In genomic region chrX:123102806-123103205, GRCm38 (mm10) we compare ENCODE assay signal across 8 mouse cellular contexts. TPM values are rescaled to one million over a fixed set of nuclear protein-coding genes. Genes with fewer than 3 reads are reported as not detected.
A peak's percentile ranks its signal among the peaks of the same experiment; 100 is the strongest.
DNase-seq lines count a peak whose midpoint lies in the region; ATAC-seq and TF ChIP-seq lines count a peak whose summit lies in the region.
"Not testable (repeated sequence)": the region's sequence is repeated elsewhere in the genome, so short reads cannot be mapped to it uniquely, and the experiment has no call there.

No protein-coding gene starts in this region.

- TF ChIP-seq POLR2A in small intestine, adult 2 months (IDR thresholded peaks at IDR 0.05; ENCODE audit: low read depth, low read length): not testable (repeated sequence)

- H3K9me3 ChIP-seq in embryonic facial prominence, embryonic 10.5 days; forebrain, postnatal 0 days (ENCODE audit: low read length); hindbrain, embryonic 13.5 days; liver, embryonic 14.5 days (ENCODE audit: control insufficient read depth, low read length); midbrain, embryonic 11.5 days (ENCODE audit: control insufficient read depth, low read length): not testable (repeated sequence)

- peak; percentile 52 for DNase-seq in R1 (ENCODE audit: low read depth, low spot score)
- not testable (repeated sequence) for DNase-seq in embryonic facial prominence, embryonic 10.5 days (ENCODE audit: low spot score); liver, embryonic 14.5 days (ENCODE audit: low read depth in 3 of 3, low spot score in 3 of 3); midbrain, embryonic 11.5 days (ENCODE audit: low spot score, missing footprints)
- DNase-seq in forebrain, postnatal 0 days: peak; percentile 63
- peak; percentile 4 for DNase-seq in layer of hippocampus, adult 11-12 months (ENCODE audit: low spot score)

- ATAC-seq in forebrain, postnatal 0 days: peak; percentile 38; the same call in 1 of the 2 replicates
- peak; percentile 37 for ATAC-seq in hindbrain, embryonic 13.5 days (ENCODE audit: low FRiP score)
- not testable (repeated sequence) for ATAC-seq in liver, embryonic 14.5 days (ENCODE audit: insufficient read depth)
- peak; percentile 28; the same call in 1 of the 2 replicates for ATAC-seq in midbrain, embryonic 11.5 days (ENCODE audit: low FRiP score)

- peak overlapping the region; percentile 46 for H3K4me2 ChIP-seq in forebrain, postnatal 0 days (ENCODE audit: low read depth)
- H3K4me2 ChIP-seq in hindbrain, embryonic 13.5 days: peak overlapping the region; percentile 48
- peak overlapping the region; percentile 58 for H3K4me2 ChIP-seq in liver, embryonic 14.5 days (ENCODE audit: low read depth)
- peak overlapping the region; percentile 41 for H3K4me2 ChIP-seq in midbrain, embryonic 11.5 days

- not testable (repeated sequence) for H3K4me1 ChIP-seq in embryonic facial prominence, embryonic 10.5 days; forebrain, postnatal 0 days (ENCODE audit: insufficient read depth); hindbrain, embryonic 13.5 days (replicated peaks); liver, embryonic 14.5 days (replicated peaks; ENCODE audit: control insufficient read depth in 2 of 2, insufficient read depth in 2 of 2, low read length in 1 of 2); midbrain, embryonic 11.5 days (ENCODE audit: control insufficient read depth, insufficient read depth, low read length); small intestine, adult 2 months (ENCODE audit: control insufficient read depth, insufficient read depth, insufficient read length, low read length)

- H3K4me3 ChIP-seq in embryonic facial prominence, embryonic 10.5 days: peak overlapping the region; percentile 63
- H3K4me3 ChIP-seq in forebrain, postnatal 0 days (ENCODE audit: low read depth, low read length): peak overlapping the region; percentile 53
- peak overlapping the region; percentile 56 for H3K4me3 ChIP-seq in hindbrain, embryonic 13.5 days
- peak overlapping the region; percentile 66 for H3K4me3 ChIP-seq in liver, embryonic 14.5 days (ENCODE audit: insufficient read depth in 1 of 2, low read depth in 2 of 2, low read length in 2 of 2)
- H3K4me3 ChIP-seq in midbrain, embryonic 11.5 days (ENCODE audit: low read depth, low read length): peak overlapping the region; percentile 48
- H3K4me3 ChIP-seq in small intestine, adult 2 months (ENCODE audit: low read depth, low read length): peak overlapping the region; percentile 80

- H3K27ac ChIP-seq in embryonic facial prominence, embryonic 10.5 days (replicated peaks): peak overlapping the region; percentile 89
- H3K27ac ChIP-seq in forebrain, postnatal 0 days (ENCODE audit: low read depth, low read length): peak overlapping the region; percentile 91
- peak overlapping the region; percentile 96 for H3K27ac ChIP-seq in hindbrain, embryonic 13.5 days
- H3K27ac ChIP-seq in liver, embryonic 14.5 days: not testable (repeated sequence)
- peak overlapping the region; percentile 95 for H3K27ac ChIP-seq in midbrain, embryonic 11.5 days (ENCODE audit: low read depth, low read length)
- peak overlapping the region; percentile 62; the same call in 1 of the 2 replicates for H3K27ac ChIP-seq in small intestine, adult 2 months (ENCODE audit: insufficient read depth, low read depth, low read length)

- H3K9ac ChIP-seq in forebrain, postnatal 0 days: peak overlapping the region; percentile 70
- peak overlapping the region; percentile 77 for H3K9ac ChIP-seq in hindbrain, embryonic 13.5 days
- 0 out of 2 replicates have a peak overlapping the region, but pooled peaks have one; percentile 34 for H3K9ac ChIP-seq in liver, embryonic 14.5 days (replicated peaks)
- peak overlapping the region; percentile 72 for H3K9ac ChIP-seq in midbrain, embryonic 11.5 days (ENCODE audit: low read length)

- H3K36me3 ChIP-seq in embryonic facial prominence, embryonic 10.5 days (replicated peaks); forebrain, postnatal 0 days (ENCODE audit: insufficient read depth); hindbrain, embryonic 13.5 days; liver, embryonic 14.5 days (replicated peaks; ENCODE audit: control insufficient read depth, insufficient read depth, low read depth); midbrain, embryonic 11.5 days (ENCODE audit: control insufficient read depth, insufficient read depth, low read length); small intestine, adult 2 months (ENCODE audit: control insufficient read depth, insufficient read depth, low read length): not testable (repeated sequence)

- not testable (repeated sequence) for TF ChIP-seq EP300 in liver, embryonic 14.5 days (IDR thresholded peaks at IDR 0.05; ENCODE audit: low read depth)

- TF ChIP-seq CTCF in forebrain, postnatal 0 days (IDR thresholded peaks at IDR 0.05; ENCODE audit: low read depth); liver, embryonic 14.5 days (IDR thresholded peaks at IDR 0.05; ENCODE audit: low read depth); small intestine, adult 2 months (IDR thresholded peaks at IDR 0.05; ENCODE audit: extremely low read depth, insufficient read length, insufficient replicate concordance, low read depth, low read length): not testable (repeated sequence)

- H3K27me3 ChIP-seq in embryonic facial prominence, embryonic 10.5 days (replicated peaks; ENCODE audit: low read depth, poor library complexity, severe bottlenecking); forebrain, postnatal 0 days (ENCODE audit: insufficient read depth, low read length); hindbrain, embryonic 13.5 days; liver, embryonic 14.5 days (ENCODE audit: control insufficient read depth, insufficient read depth, low read length); midbrain, embryonic 11.5 days (ENCODE audit: control insufficient read depth, insufficient read depth, low read length); small intestine, adult 2 months (ENCODE audit: control insufficient read depth, insufficient read depth, low read length): not testable (repeated sequence)

- WGBS in embryonic facial prominence, embryonic 10.5 days: 16% methylated on average over 5 of the region's 5 CpGs
- 18% methylated on average over 5 of the region's 5 CpGs for WGBS in forebrain, postnatal 0 days
- WGBS in hindbrain, embryonic 13.5 days: 8% methylated on average over 5 of the region's 5 CpGs
- WGBS in liver, embryonic 14.5 days (ENCODE audit: insufficient replicate concordance): 19% methylated on average over 5 of the region's 5 CpGs
- 18% methylated on average over 5 of the region's 5 CpGs for WGBS in midbrain, embryonic 11.5 days
- 21% methylated on average over 5 of the region's 5 CpGs for WGBS in small intestine, adult 2 months

RNA-seq across cellular contexts. Expression of gene Cldn34c1, which starts 0.5 kb away (rescaled TPM):
- polyA plus RNA-seq in embryonic facial prominence, embryonic 10.5 days (2016; fragmentation: Nextera tagmentation; extraction: Ambion mirVana): 12.7 and 15.3 TPM in 2 replicates
- total RNA-seq in forebrain, postnatal 0 days (2014; rRNA removed): 16.5 and 37.6 TPM in 2 replicates
- 19.1 and 21.6 TPM in 2 replicates for polyA plus RNA-seq in forebrain, postnatal 0 days (2015; fragmentation: Nextera tagmentation; extraction: Ambion mirVana)
- polyA plus RNA-seq in hindbrain, embryonic 13.5 days (2015; fragmentation: Nextera tagmentation; extraction: Ambion mirVana): 46.1 and 46.7 TPM in 2 replicates
- 2.2 and 2.3 TPM in 2 replicates for polyA plus RNA-seq in liver, embryonic 14.5 days (2012; rRNA removed)
- polyA plus RNA-seq in liver, embryonic 14.5 days (2014; fragmentation: Nextera tagmentation; extraction: Ambion mirVana): 3.4 and 3.6 TPM in 2 replicates
- polyA plus RNA-seq in midbrain, embryonic 11.5 days (2014; fragmentation: Nextera tagmentation; extraction: Ambion mirVana): 26.2 and 26.5 TPM in 2 replicates
- 0.91 and 1.4 TPM in 2 replicates for polyA plus RNA-seq in small intestine, adult 2 months (2012; rRNA removed)
